Mouse (Mus musculus) monocyte, adult 5-6 weeks (primary cell): Measurements from ENCODE around the gene Helz2. TPM values are rescaled to one million over a fixed set of nuclear protein-coding genes. Genes with fewer than 3 reads are reported as not detected.
A peak's percentile ranks its signal among the peaks of the same experiment; 100 is the strongest.
"Not testable (repeated sequence)": the region's sequence is repeated elsewhere in the genome, so short reads cannot be mapped to it uniquely, and the experiment has no call there.

Experiments
- ATAC-seq: fragments of 153-309, 156-312 bp; replicated peaks from 2 replicates; pipeline ENCODE4 v1.8.0; 2017; ENCODE audit warnings: mild to moderate bottlenecking; ENCODE audit not compliant: low TSS enrichment, insufficient number of reproducible peaks, severe bottlenecking, poor library complexity, low FRiP score
- total RNA-seq: library from RNA; stranded (forward); fragments of 200-1000, 200-491, 200-594 nt; gene quantifications from 3 replicates; pipeline ENCODE4 v1.2.3, GENCODE M21; 2017

Gene Helz2
- total RNA-seq, 1 experiment from 2014 or later: 29.5 TPM

GRCm38 (mm10) chr2:181206118-181206517 is 35.7 kb downstream of the Helz2 start:
- no peak for ATAC-seq

- no peak for ATAC-seq
These were observed 36.1 kb downstream of the Helz2 start for GRCm38 (mm10) chr2:181205678-181206077.

GRCm38 (mm10) chr2:181202886-181203285 is 38.9 kb downstream of the Helz2 start:
- ATAC-seq: peak; percentile 23; the same call in 1 of the 2 replicates

GRCm38 (mm10) chr2:181202422-181202821 is 39.4 kb downstream of the Helz2 start, which contains the start of gene Ptk6:
Gene Ptk6, minus strand, starts transcription at chr2:181202789.
- no peak for ATAC-seq

- no peak for ATAC-seq
These were observed 40.2 kb downstream of the Helz2 start for GRCm38 (mm10) chr2:181201606-181202005.

- ATAC-seq: no peak
These were observed 45.1 kb downstream of the Helz2 start for GRCm38 (mm10) chr2:181196628-181197300.

- ATAC-seq: peak; percentile 69
These were observed 48.8 kb downstream of the Helz2 start for GRCm38 (mm10) chr2:181193044-181193443.

- ATAC-seq: no peak
These were observed 49.9 kb downstream of the Helz2 start for GRCm38 (mm10) chr2:181191936-181192335.

GRCm38 (mm10) chr2:181191385-181191784 is 50.4 kb downstream of the Helz2 start:
- ATAC-seq: not testable (repeated sequence)

- ATAC-seq: no peak
These were observed 52.5 kb downstream of the Helz2 start for GRCm38 (mm10) chr2:181189321-181189720.

GRCm38 (mm10) chr2:181188681-181189080 is 53.1 kb downstream of the Helz2 start:
- no peak for ATAC-seq

GRCm38 (mm10) chr2:181187121-181188000 is 54.5 kb downstream of the Helz2 start, which contains the start of gene Ppdpf:
Gene Ppdpf, plus strand, starts transcription at chr2:181187247.
- ATAC-seq: peak; percentile 85

GRCm38 (mm10) chr2:181186635-181187034 is 55.2 kb downstream of the Helz2 start:
- ATAC-seq: peak; percentile 72

- no peak for ATAC-seq
These were observed 60.9 kb downstream of the Helz2 start for GRCm38 (mm10) chr2:181180898-181181297.

- no peak for ATAC-seq
These were observed 63.4 kb downstream of the Helz2 start for GRCm38 (mm10) chr2:181178471-181178870.

- ATAC-seq: no peak
These were observed 63.8 kb downstream of the Helz2 start for GRCm38 (mm10) chr2:181178015-181178414.
